Mouse (Mus musculus): ENCODE data around the gene Bag6. TPM values are rescaled to one million over a fixed set of nuclear protein-coding genes. Genes with fewer than 3 reads are reported as not detected.

Bag6 gene
- polyA plus RNA-seq (2012; ENCODE audit: low replicate concordance) = 803 and 946 TPM in 2 replicates

GRCm38 (mm10) chr17:35134801-35135590, at the start of gene Bag6:
TSS of gene Bag6 (plus strand) at chr17:35135178.

GRCm38 (mm10) chr17:35085208-35085865, 49.6 kb upstream of the Bag6 start, which contains the start of gene Ly6g6f:
TSS of gene Ly6g6f (minus strand) at chr17:35085610.

GRCm38 (mm10) chr17:35088825-35089644, 45.9 kb upstream of the Bag6 start, which contains the start of gene Abhd16a:
TSS of gene Abhd16a (plus strand) at chr17:35089263.

GRCm38 (mm10) chr17:35108097-35108496, 26.9 kb upstream of the Bag6 start, which contains the start of gene Ly6g5c:
TSS of gene Ly6g5c (plus strand) at chr17:35108279.

GRCm38 (mm10) chr17:35115046-35116019, 19.6 kb upstream of the Bag6 start, which contains the start of gene Ly6g5b:
TSS of gene Ly6g5b (minus strand) at chr17:35115428.

GRCm38 (mm10) chr17:35121143-35121799, 13.7 kb upstream of the Bag6 start, which contains the start of gene Gpank1:
TSS of gene Gpank1 (plus strand) at chr17:35121455.

GRCm38 (mm10) chr17:35121871-35122303, 13.1 kb upstream of the Bag6 start, which contains the start of gene Csnk2b:
TSS of gene Csnk2b (minus strand) at chr17:35122053.

GRCm38 (mm10) chr17:35126206-35126611, 8.8 kb upstream of the Bag6 start, which contains the start of gene D17H6S53E:
TSS of gene D17H6S53E (plus strand) at chr17:35126373.

GRCm38 (mm10) chr17:35131500-35132173, 3.3 kb upstream of the Bag6 start, which contains the start of gene Apom:
TSS of gene Apom (minus strand) at chr17:35132050.

GRCm38 (mm10) chr17:35164568-35165450, 29.8 kb downstream of the Bag6 start, which contains the start of gene Prrc2a:
TSS of gene Prrc2a (minus strand) at chr17:35164897.

GRCm38 (mm10) chr17:35175968-35176367, 41.0 kb downstream of the Bag6 start, which contains the start of gene Aif1:
TSS of gene Aif1 (minus strand) at chr17:35176068.

GRCm38 (mm10) chr17:35187959-35188610, 53.1 kb downstream of the Bag6 start, which contains the start of gene Lst1:
TSS of gene Lst1 (minus strand) at chr17:35188439.

GRCm38 (mm10) chr17:35193881-35194843, 59.2 kb downstream of the Bag6 start, which contains the start of gene Ltb:
TSS of gene Ltb (plus strand) at chr17:35194439.

Measured in leukemia stem cell, adult 10-12 weeks (primary cell).